ENCODE assay signal across 16 mouse cellular contexts in genomic region chr9:53794490-53794889, GRCm38 (mm10). TPM values are rescaled to one million over a fixed set of nuclear protein-coding genes. Genes with fewer than 3 reads are reported as not detected.
A peak's percentile ranks its signal among the peaks of the same experiment; 100 is the strongest.
DNase-seq lines count a peak whose midpoint lies in the region; ATAC-seq and TF ChIP-seq lines count a peak whose summit lies in the region.
"Had no signal": no experiment of that assay in that cellular context is flagged by ENCODE, and none has a peak within 500 bp of the region (broad histone marks: within the 10 kb centered on the region; RNA-seq: fewer than 3 reads in every experiment).

No protein-coding gene starts in this region.

- no peak overlapping the region for H3K4me3 ChIP-seq in forebrain, embryonic 10.5 days
- no peak overlapping the region for H3K4me3 ChIP-seq in forebrain, embryonic 16.5 days (replicated peaks; ENCODE audit: low read length)
- H3K4me3 ChIP-seq in lung, embryonic 14.5 days (ENCODE audit: low read depth, low read length): no peak overlapping the region
- H3K4me3 ChIP-seq in forebrain, embryonic 11.5 days (ENCODE audit: low read depth, low read length): no peak overlapping the region
- no peak overlapping the region for H3K4me3 ChIP-seq in myocyte
- H3K4me3 ChIP-seq in stomach, postnatal 0 days (ENCODE audit: low read depth, low read length): no peak overlapping the region
- H3K4me3 ChIP-seq: heart, embryonic 15.5 days; limb, embryonic 12.5 days had no signal

- no peak overlapping the region for H3K4me2 ChIP-seq in forebrain, embryonic 16.5 days (ENCODE audit: low read length)
- no peak overlapping the region for H3K4me2 ChIP-seq in lung, embryonic 14.5 days
- no peak overlapping the region for H3K4me2 ChIP-seq in forebrain, embryonic 11.5 days (ENCODE audit: low read depth, low read length, severe bottlenecking)
- H3K4me2 ChIP-seq in myocyte (ENCODE audit: low read depth): peak overlapping the region; percentile 34
- no peak overlapping the region for H3K4me2 ChIP-seq in stomach, postnatal 0 days (replicated peaks; ENCODE audit: low read depth)
- H3K4me2 ChIP-seq: heart, embryonic 15.5 days; limb, embryonic 12.5 days had no signal

- no peak for TF ChIP-seq POLR2A in myocyte (IDR thresholded peaks at IDR 0.05; ENCODE audit: insufficient read length, low read depth)

- ATAC-seq in forebrain, embryonic 16.5 days: no peak
- peak; percentile 75; the same call in 1 of the 2 replicates for ATAC-seq in lung, embryonic 14.5 days (ENCODE audit: insufficient read depth)
- ATAC-seq in forebrain, embryonic 11.5 days (replicated peaks; ENCODE audit: low FRiP score): 0 out of 2 replicates have a peak, but pooled peaks have one; percentile 10
- no peak for ATAC-seq in stomach, postnatal 0 days (ENCODE audit: low FRiP score, low TSS enrichment)
- ATAC-seq: activated CD4-positive, CD25-positive, alpha-beta regulatory T cell, adult 4 months had no signal

- H3K27me3 ChIP-seq in forebrain, embryonic 10.5 days (ENCODE audit: poor library complexity, severe bottlenecking): no peaks in the 10 kb centered on the region
- H3K27me3 ChIP-seq in forebrain, embryonic 16.5 days (replicated peaks; ENCODE audit: control insufficient read depth, insufficient read depth, low read length): no peaks in the 10 kb centered on the region
- H3K27me3 ChIP-seq in lung, embryonic 14.5 days (ENCODE audit: insufficient read depth, low read length): no peaks in the 10 kb centered on the region
- no peaks in the 10 kb centered on the region for H3K27me3 ChIP-seq in forebrain, embryonic 11.5 days (ENCODE audit: control insufficient read depth, insufficient read depth, low read length)
- H3K27me3 ChIP-seq in myocyte (ENCODE audit: control insufficient read depth, insufficient read depth, insufficient read length): no peaks in the 10 kb centered on the region
- no peaks in the 10 kb centered on the region for H3K27me3 ChIP-seq in stomach, postnatal 0 days (ENCODE audit: control insufficient read depth, insufficient read depth, low read length)
- H3K27me3 ChIP-seq: heart, embryonic 15.5 days; limb, embryonic 12.5 days had no signal

- no peak for DNase-seq in forebrain, embryonic 10.5 days (ENCODE audit: extremely low spot score, low spot score)
- DNase-seq in lung, embryonic 14.5 days: peak; percentile 65
- no peak for DNase-seq in lung, postnatal 36 days
- peak; percentile 52 for DNase-seq in forebrain, embryonic 11.5 days (ENCODE audit: low spot score)
- DNase-seq in stomach, postnatal 0 days (ENCODE audit: low spot score): no peak
- no peak for DNase-seq in gastrocnemius, postnatal 4 days (ENCODE audit: low spot score in 2 of 2)
- DNase-seq: cerebellum, postnatal 14 days; gastrocnemius, postnatal 14 days; kidney, adult 8-10 months; spleen, adult 18-20 months had no signal

- no peak overlapping the region for H3K9ac ChIP-seq in forebrain, embryonic 16.5 days (replicated peaks; ENCODE audit: low read depth, low read length)
- no peak overlapping the region for H3K9ac ChIP-seq in lung, embryonic 14.5 days
- no peak overlapping the region for H3K9ac ChIP-seq in forebrain, embryonic 11.5 days (ENCODE audit: low read length)
- H3K9ac ChIP-seq in stomach, postnatal 0 days (ENCODE audit: low read length): no peak overlapping the region; the same call in 1 of the 2 replicates
- H3K9ac ChIP-seq: heart, embryonic 15.5 days; limb, embryonic 12.5 days had no signal

- no peaks in the 10 kb centered on the region for H3K79me2 ChIP-seq in myocyte (ENCODE audit: control insufficient read depth, insufficient read depth)

- TF ChIP-seq EP300 in stomach, postnatal 0 days (optimal IDR thresholded peaks at IDR 0.05): no peak

- peaks cover 12% of the 10 kb centered on the region for H3K4me1 ChIP-seq in forebrain, embryonic 10.5 days
- H3K4me1 ChIP-seq in forebrain, embryonic 16.5 days (replicated peaks; ENCODE audit: control insufficient read depth, insufficient read depth, low read length): peaks cover 13% of the 10 kb centered on the region; the same call in 1 of the 2 replicates
- H3K4me1 ChIP-seq in lung, embryonic 14.5 days (ENCODE audit: insufficient read depth): no peaks in the 10 kb centered on the region
- H3K4me1 ChIP-seq in forebrain, embryonic 11.5 days (replicated peaks; ENCODE audit: control insufficient read depth, insufficient read depth, low read length): no peaks in the 10 kb centered on the region
- 0 out of 2 replicates have a peak, but pooled peaks cover 2% of the 10 kb centered on the region for H3K4me1 ChIP-seq in stomach, postnatal 0 days (replicated peaks; ENCODE audit: control insufficient read depth, insufficient read depth)
- H3K4me1 ChIP-seq: heart, embryonic 15.5 days had no signal

- peak overlapping the region; percentile 30; the same call in 1 of the 2 replicates for H3K27ac ChIP-seq in forebrain, embryonic 10.5 days
- no peak overlapping the region for H3K27ac ChIP-seq in forebrain, embryonic 16.5 days (ENCODE audit: low read length)
- H3K27ac ChIP-seq in lung, embryonic 14.5 days (ENCODE audit: low read depth): no peak overlapping the region
- 0 out of 2 replicates have a peak overlapping the region, but pooled peaks have one; percentile 37 for H3K27ac ChIP-seq in forebrain, embryonic 11.5 days (ENCODE audit: low read depth, low read length)
- H3K27ac ChIP-seq in stomach, postnatal 0 days (replicated peaks): no peak overlapping the region
- H3K27ac ChIP-seq: heart, embryonic 15.5 days; limb, embryonic 12.5 days had no signal

- no peaks in the 10 kb centered on the region for H3K9me3 ChIP-seq in forebrain, embryonic 10.5 days
- H3K9me3 ChIP-seq in forebrain, embryonic 16.5 days (ENCODE audit: control insufficient read depth, low read length): no peaks in the 10 kb centered on the region
- H3K9me3 ChIP-seq in lung, embryonic 14.5 days (ENCODE audit: low read depth, low read length): no peaks in the 10 kb centered on the region
- H3K9me3 ChIP-seq in forebrain, embryonic 11.5 days (ENCODE audit: control insufficient read depth, low read length): no peaks in the 10 kb centered on the region
- H3K9me3 ChIP-seq in stomach, postnatal 0 days (ENCODE audit: control insufficient read depth, low read length): no peaks in the 10 kb centered on the region
- H3K9me3 ChIP-seq: heart, embryonic 15.5 days; limb, embryonic 12.5 days had no signal

- H3K36me3 ChIP-seq in forebrain, embryonic 10.5 days (replicated peaks): no peaks in the 10 kb centered on the region
- H3K36me3 ChIP-seq in forebrain, embryonic 16.5 days (ENCODE audit: control insufficient read depth, insufficient read depth): no peaks in the 10 kb centered on the region
- H3K36me3 ChIP-seq in lung, embryonic 14.5 days (ENCODE audit: insufficient read depth): no peaks in the 10 kb centered on the region
- H3K36me3 ChIP-seq in forebrain, embryonic 11.5 days (ENCODE audit: control insufficient read depth, insufficient read depth, low read length): no peaks in the 10 kb centered on the region
- no peaks in the 10 kb centered on the region for H3K36me3 ChIP-seq in myocyte (ENCODE audit: control insufficient read depth, insufficient read depth)
- no peaks in the 10 kb centered on the region for H3K36me3 ChIP-seq in stomach, postnatal 0 days (ENCODE audit: control insufficient read depth, insufficient read depth, low read length)
- H3K36me3 ChIP-seq: heart, embryonic 15.5 days; limb, embryonic 12.5 days had no signal

- no peak for TF ChIP-seq CTCF in lung, embryonic 14.5 days (IDR thresholded peaks at IDR 0.05; ENCODE audit: low read depth)
- no peak for TF ChIP-seq CTCF in stomach, postnatal 0 days (IDR thresholded peaks at IDR 0.05; ENCODE audit: low read depth)

- WGBS in forebrain, embryonic 10.5 days: 63% methylated on average over 9 of the region's 9 CpGs
- 25% methylated on average over 9 of the region's 9 CpGs for WGBS in forebrain, embryonic 16.5 days
- 16% methylated on average over 9 of the region's 9 CpGs for WGBS in lung, embryonic 14.5 days
- 51% methylated on average over 9 of the region's 9 CpGs for WGBS in forebrain, embryonic 11.5 days
- WGBS in stomach, postnatal 0 days: 34% methylated on average over 9 of the region's 9 CpGs

- H3ac ChIP-seq in myocyte (ENCODE audit: control insufficient read depth, insufficient read length): no peak overlapping the region

TF ChIP-seq in myocyte, 11 proteins besides CTCF, POLR2A, EP300 and RAD21:
- TF ChIP-seq MYOD1 (IDR thresholded peaks at IDR 0.05; ENCODE audit: control insufficient read depth in 1 of 3, insufficient read length in 2 of 3, low read depth in 2 of 3) (no peak), MYOG (IDR thresholded peaks at IDR 0.05; ENCODE audit: control insufficient read depth in 1 of 3, insufficient read depth in 1 of 3, insufficient read length in 2 of 3, low read depth in 2 of 3) (no peak), SRF (IDR thresholded peaks at IDR 0.05; ENCODE audit: control insufficient read depth, insufficient read length, low read depth) (no peak), POLR2AphosphoS2 (IDR thresholded peaks at IDR 0.05; ENCODE audit: insufficient read length, low read depth) (no peak), CEBPB (IDR thresholded peaks at IDR 0.05; ENCODE audit: insufficient read depth, poor library complexity, severe bottlenecking) (no peak), REST (IDR thresholded peaks at IDR 0.05; ENCODE audit: insufficient read depth, insufficient read length) (no peak), E2F4 (IDR thresholded peaks at IDR 0.05; ENCODE audit: insufficient read depth) (no peak), MAX (IDR thresholded peaks at IDR 0.05; ENCODE audit: low read depth) (no peak)

RNA-seq across cellular contexts. Expression of gene Slc35f2, which starts 23.2 kb away (rescaled TPM):
- polyA plus RNA-seq in forebrain, embryonic 10.5 days (2016; fragmentation: Nextera tagmentation; extraction: Ambion mirVana): 6.6 and 8.4 TPM in 2 replicates
- polyA plus RNA-seq in forebrain, embryonic 16.5 days (2015; fragmentation: Nextera tagmentation; extraction: Ambion mirVana): 12.8 and 14.0 TPM in 2 replicates
- 7.7 and 8.3 TPM in 2 replicates for polyA plus RNA-seq in lung, embryonic 14.5 days (2014; fragmentation: Nextera tagmentation; extraction: Ambion mirVana)
- 4.6 TPM in 2 replicates for polyA plus RNA-seq in forebrain, embryonic 11.5 days (2014; fragmentation: Nextera tagmentation; extraction: Ambion mirVana)
- polyA plus RNA-seq in myocyte (2012; fragmentation: generic; extraction: Trizol): 0.02 TPM
- 6.5 and 6.7 TPM in 2 replicates for polyA plus RNA-seq in stomach, postnatal 0 days (2015; fragmentation: Nextera tagmentation; extraction: Ambion mirVana)
- total RNA-seq in gastrocnemius, postnatal 4 days (2021): under 1 TPM in 1 of 2 experiments, not detected in 1; 0.25 TPM
- total RNA-seq: gastrocnemius, postnatal 14 days had no signal

RNA-seq across cellular contexts. Expression of gene Sln, which starts 55.5 kb away (rescaled TPM):
- not detected in 2 replicates for polyA plus RNA-seq in forebrain, embryonic 10.5 days (2016; fragmentation: Nextera tagmentation; extraction: Ambion mirVana)
- polyA plus RNA-seq in forebrain, embryonic 16.5 days (2015; fragmentation: Nextera tagmentation; extraction: Ambion mirVana): 1.1 and 1.7 TPM in 2 replicates
- polyA plus RNA-seq in lung, embryonic 14.5 days (2014; fragmentation: Nextera tagmentation; extraction: Ambion mirVana): 0.13 and 7.0 TPM in 2 replicates
- polyA plus RNA-seq in forebrain, embryonic 11.5 days (2014; fragmentation: Nextera tagmentation; extraction: Ambion mirVana): not detected in 2 replicates
- not detected for polyA plus RNA-seq in myocyte (2012; fragmentation: generic; extraction: Trizol)
- polyA plus RNA-seq in stomach, postnatal 0 days (2015; fragmentation: Nextera tagmentation; extraction: Ambion mirVana): 0.30 and 0.80 TPM in 2 replicates
- total RNA-seq in gastrocnemius, postnatal 4 days (2021): 100 to 1,000 TPM; 183 to 236 TPM
- total RNA-seq: ES-E14 had no signal
- polyA plus RNA-seq: activated CD4-positive, CD25-positive, alpha-beta regulatory T cell, adult 4 months had no signal

Comparison
In these comparisons a context has a peak if more than half of its experiments do, and no peak if none do; other contexts are left out.
1. DNase-seq: peak in lung, embryonic 14.5 days (single experiment) and forebrain, embryonic 11.5 days (single experiment); none in forebrain, embryonic 10.5 days (single experiment), lung, postnatal 36 days (single experiment), stomach, postnatal 0 days (single experiment) and gastrocnemius, postnatal 4 days (0 of 2).
2. H3K27ac ChIP-seq: peak in forebrain, embryonic 10.5 days (single experiment) and forebrain, embryonic 11.5 days (single experiment); none in forebrain, embryonic 16.5 days (single experiment), lung, embryonic 14.5 days (single experiment) and stomach, postnatal 0 days (single experiment).
3. ATAC-seq: peak in lung, embryonic 14.5 days (single experiment) and forebrain, embryonic 11.5 days (single experiment); none in forebrain, embryonic 16.5 days (single experiment) and stomach, postnatal 0 days (single experiment).